Mouse (Mus musculus) activated CD4-positive, CD25-positive, alpha-beta regulatory T cell, adult 9 weeks (primary cell): ENCODE measurements around the gene Acer3. TPM values are rescaled to one million over a fixed set of nuclear protein-coding genes. Genes with fewer than 3 reads are reported as not detected.

Source experiments
- polyA plus RNA-seq: library from polyadenylated mRNA; unstranded; fragments of 100-300 nt; shearing (Covaris generic); gene quantifications from one replicate; pipeline ENCODE4 v1.2.1, GENCODE M21; 2017

The Acer3 gene
- polyA plus RNA-seq, result 8.9 TPM

GRCm38 (mm10) chr7:98321083-98321482 is at the start of gene Acer3:
TSS of gene Acer3 (minus strand) at chr7:98321208.

GRCm38 (mm10) chr7:98361063-98361652 is 40.1 kb upstream of the Acer3 start, which contains the start of gene Tsku:
TSS of gene Tsku (minus strand) at chr7:98361328.

DNA sequence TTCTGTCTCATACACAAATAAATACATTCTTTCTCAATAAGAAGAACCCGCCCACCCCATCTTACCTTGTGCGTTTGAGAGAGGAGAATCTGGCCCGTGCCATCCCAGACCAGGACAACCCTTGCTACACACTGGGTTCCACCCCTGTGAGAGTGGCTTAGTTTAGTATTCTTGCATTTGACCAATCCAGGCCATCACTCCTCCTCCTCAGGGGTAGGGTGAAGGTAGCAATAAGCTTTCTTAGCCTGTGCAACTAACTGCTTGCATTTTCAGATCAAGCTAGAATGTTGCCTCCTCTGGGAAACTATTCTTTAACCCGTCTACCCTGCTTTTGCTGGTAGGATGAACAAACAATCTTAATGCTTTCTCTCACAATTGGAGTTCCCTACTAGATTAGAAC is 121.6 kb downstream of the Acer3 start, which contains the start of gene B3gnt6:
Gene B3gnt6, minus strand, starts transcription at position 101 of the 400 bp plus-strand sequence.

DNA sequence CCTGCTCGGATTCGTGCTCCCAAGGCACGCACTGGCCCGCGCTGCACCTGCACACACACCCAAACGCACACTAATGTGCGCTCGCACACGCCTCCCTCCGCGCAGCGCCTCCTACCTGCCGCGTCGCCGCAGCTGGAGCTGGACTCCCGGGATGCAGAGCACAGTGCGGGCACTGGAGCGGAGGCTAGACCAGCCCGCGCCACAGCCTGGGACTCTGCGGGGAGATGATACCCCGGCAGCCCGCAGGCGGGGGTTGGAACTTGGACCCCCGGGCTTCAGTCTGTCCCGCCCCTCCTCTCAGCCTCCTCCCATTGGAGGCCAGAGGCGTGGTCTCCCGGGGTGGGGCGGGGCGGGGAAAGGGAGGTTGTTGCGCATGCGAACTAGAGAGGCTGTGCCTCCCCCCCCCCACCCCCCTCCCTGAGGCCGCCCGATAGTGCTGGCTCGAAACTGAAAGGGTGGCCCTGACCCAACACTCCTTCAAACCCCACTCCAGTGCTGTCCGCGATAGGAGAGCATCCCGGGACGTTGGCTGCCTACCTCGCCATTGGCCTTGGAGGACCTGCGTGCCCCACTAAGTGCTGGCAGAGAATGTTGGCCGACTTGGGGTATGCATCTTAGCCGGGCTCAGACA is 143.0 kb downstream of the Acer3 start, which contains the start of gene Capn5:
Gene Capn5, minus strand, starts transcription at position 346 of the 631 bp plus-strand sequence.

Other genes starting within 250 kb of the Acer3 start
- 3.9 TPM for gene Myo7a, start 201.7 kb downstream of the Acer3 start, polyA plus RNA-seq
- not detected for gene Omp, start 175.7 kb downstream of the Acer3 start, polyA plus RNA-seq
- 3.5 TPM for gene Capn5, start 142.9 kb downstream of the Acer3 start, polyA plus RNA-seq
- not detected for gene B3gnt6, start 121.7 kb downstream of the Acer3 start, polyA plus RNA-seq
- gene Tsku, start 40.1 kb upstream of the Acer3 start, polyA plus RNA-seq, result not detected
- gene Gucy2d, start 119.2 kb upstream of the Acer3 start, polyA plus RNA-seq, result not detected
- gene Lrrc32, start 168.1 kb upstream of the Acer3 start, polyA plus RNA-seq, result 183 TPM